Mouse (Mus musculus) heart, postnatal 0 days (tissue): ENCODE measurements around the gene Myh7b.

Experiments
- CTCF ChIP-seq: IDR thresholded peaks from 2 replicates; pipeline ENCODE4 v1.5.1; 2016; ENCODE audit warnings: antibody characterized with exemption, control low read depth, low read depth
- EP300 ChIP-seq: IDR thresholded peaks from 2 replicates; pipeline ENCODE4 v1.6.1; 2016; ENCODE audit warnings: antibody characterized with exemption, low read depth

DNA sequence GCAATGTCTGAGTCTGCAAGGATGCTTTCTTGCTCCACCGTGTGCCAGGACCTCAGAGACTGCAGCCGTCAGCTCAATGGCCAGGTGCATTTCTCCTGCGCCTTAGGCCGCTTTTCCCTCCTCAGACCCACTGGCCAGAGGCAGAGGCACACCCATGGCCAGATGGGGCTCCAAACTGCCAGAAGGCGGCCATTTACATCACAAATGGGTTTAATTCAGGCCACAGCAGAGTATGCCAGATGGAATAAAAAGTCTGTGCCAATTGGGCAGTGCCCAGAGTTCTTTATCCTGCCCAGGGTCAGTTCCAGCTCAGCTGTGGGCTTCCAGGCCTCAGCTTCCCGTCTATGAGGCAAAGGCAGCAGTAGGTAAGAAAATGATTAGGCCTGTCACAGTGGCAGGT, 29.6 kb downstream of the Myh7b start:
- TF ChIP-seq CTCF (no peak), EP300 (no peak)
